Mouse (Mus musculus) c-Kit-positive CD71-positive TER-119-negative erythroid progenitor cells, embryonic 14.5 days (primary cell): ENCODE measurements around the gene Spag7.

ENCODE experiments used
- DNase-seq: peaks from one replicate; pipeline ENCODE4 v3.0.0-alpha.2; 2013; ENCODE audit warnings: low read depth

Spag7 gene

GRCm38 (mm10) chr11:70668771-70669505 lies at the start of gene Spag7:
Gene Spag7 (minus strand): TSS chr11:70669416.
- peak; percentile 99 for DNase-seq

DNA sequence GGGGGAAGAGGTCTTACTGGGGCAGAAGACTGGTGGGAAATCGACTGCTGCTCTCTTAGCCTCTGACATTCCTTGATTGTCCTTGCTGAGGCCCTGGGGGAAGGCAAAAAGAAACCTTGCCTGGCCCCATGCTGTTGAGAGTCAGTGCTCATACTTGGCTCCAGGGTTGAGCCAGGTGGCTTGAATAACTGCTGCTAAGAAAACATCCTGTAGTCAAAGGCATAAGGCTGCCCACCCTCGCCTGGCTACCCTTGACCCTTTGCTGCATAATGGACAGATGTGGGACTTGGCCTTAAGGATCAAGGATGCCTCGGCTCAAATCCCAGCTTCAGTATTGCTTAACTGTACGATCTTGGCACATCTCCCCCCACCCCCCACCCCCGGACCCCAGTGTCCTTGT lies 49.3 kb upstream of the Spag7 start:
- DNase-seq: no peak

GRCm38 (mm10) chr11:70715832-70716231 lies 46.6 kb upstream of the Spag7 start:
- no peak for DNase-seq

DNA sequence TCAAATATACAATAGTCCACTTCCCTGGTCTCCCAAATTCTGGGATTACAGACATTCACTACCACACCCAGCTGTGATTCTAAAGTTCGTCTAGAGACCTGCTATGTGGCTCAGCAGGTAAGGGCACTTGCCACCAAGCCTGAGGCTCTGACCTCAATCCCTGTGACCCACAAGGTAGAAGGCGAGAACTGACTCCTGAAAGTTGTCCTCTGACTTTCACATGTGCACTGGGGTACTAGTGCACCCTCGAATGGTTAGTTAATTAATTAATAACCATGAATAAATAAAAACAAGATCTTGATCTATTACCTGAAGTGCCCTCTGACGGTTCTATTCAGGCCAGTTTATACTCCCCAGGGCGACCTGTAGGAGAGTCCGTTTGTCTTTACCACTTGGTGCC lies 44.0 kb upstream of the Spag7 start:
- DNase-seq: no peak

DNA sequence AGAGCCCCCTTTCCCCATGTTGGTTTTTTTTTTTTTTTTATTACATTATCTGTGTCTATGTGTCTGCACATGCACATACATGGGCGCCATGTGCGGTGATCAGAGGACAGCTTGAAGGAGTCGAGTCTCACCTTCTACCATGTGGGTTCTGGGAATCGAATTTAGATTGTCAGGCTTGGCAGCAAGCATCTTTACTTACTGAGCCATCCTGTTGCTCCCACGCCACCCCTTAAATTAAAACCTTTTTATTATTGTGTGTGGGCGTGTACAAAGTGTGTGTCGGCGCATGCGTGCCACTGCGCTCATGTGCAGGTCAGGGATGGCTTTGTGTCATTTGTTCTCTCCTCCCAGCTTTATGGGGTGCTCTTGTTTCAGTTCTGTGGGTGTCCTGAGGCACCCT lies 41.8 kb upstream of the Spag7 start:
- no peak for DNase-seq

DNA sequence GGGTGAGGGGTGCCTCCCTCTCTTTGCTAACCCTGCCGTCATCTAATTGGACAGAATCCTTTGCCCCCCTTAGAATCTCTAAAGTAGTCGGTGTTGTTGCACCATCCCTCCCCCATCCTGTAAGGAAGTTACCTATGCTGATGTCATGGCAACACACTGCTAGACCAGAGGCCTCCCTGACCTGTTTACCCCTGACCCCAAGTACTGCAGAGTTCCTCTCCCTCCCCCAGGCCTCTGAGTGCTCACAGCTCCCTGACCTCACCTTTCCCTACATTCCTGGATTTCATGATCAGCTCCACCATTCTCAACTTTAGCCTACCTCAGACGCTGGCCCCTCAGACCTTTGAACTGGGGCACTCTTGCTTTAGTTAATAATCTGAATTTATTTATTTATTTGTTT lies 36.9 kb upstream of the Spag7 start:
- no peak for DNase-seq

- DNase-seq: no peak
Measured at GRCm38 (mm10) chr11:70702781-70703180, 33.6 kb upstream of the Spag7 start.

- no peak for DNase-seq
Measured at GRCm38 (mm10) chr11:70701984-70702733, 32.9 kb upstream of the Spag7 start.

GRCm38 (mm10) chr11:70701221-70701955 lies 32.2 kb upstream of the Spag7 start:
- DNase-seq: no peak

GRCm38 (mm10) chr11:70700613-70701012 lies 31.4 kb upstream of the Spag7 start:
- no peak for DNase-seq

- peak; percentile 80 for DNase-seq
Measured at GRCm38 (mm10) chr11:70699722-70700556, 30.7 kb upstream of the Spag7 start, which contains the start of the genes Inca1 and Kif1c. Gene Inca1 (minus strand): TSS chr11:70700155. Gene Kif1c (plus strand): TSS chr11:70700548.

GRCm38 (mm10) chr11:70699051-70699450 lies 29.8 kb upstream of the Spag7 start:
- no peak for DNase-seq

GRCm38 (mm10) chr11:70697376-70697775 lies 28.2 kb upstream of the Spag7 start:
- no peak for DNase-seq

- DNase-seq: no peak
Measured at GRCm38 (mm10) chr11:70693504-70693903, 24.3 kb upstream of the Spag7 start.

- no peak for DNase-seq
Measured at GRCm38 (mm10) chr11:70689578-70689977, 20.4 kb upstream of the Spag7 start.

DNA sequence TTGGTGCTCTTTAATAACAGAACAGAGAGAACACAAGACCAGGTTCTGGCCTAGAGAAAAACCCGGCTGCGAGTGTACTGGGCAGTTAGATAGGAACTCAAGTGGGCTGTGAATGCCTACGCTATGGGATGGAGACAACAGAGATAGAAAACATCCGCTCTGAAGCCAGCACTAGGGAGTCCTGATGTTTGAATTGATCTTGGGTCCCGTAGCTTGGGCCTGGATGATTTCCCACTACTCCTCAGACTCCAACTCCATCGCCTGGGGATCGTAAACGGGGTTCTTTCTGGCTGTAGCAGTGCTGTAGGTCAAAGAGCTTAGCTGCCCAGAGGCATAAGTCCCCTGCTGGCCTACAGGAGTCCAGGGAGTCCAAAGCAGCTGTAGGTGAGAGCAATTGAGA lies 19.2 kb upstream of the Spag7 start:
- DNase-seq: no peak

DNA sequence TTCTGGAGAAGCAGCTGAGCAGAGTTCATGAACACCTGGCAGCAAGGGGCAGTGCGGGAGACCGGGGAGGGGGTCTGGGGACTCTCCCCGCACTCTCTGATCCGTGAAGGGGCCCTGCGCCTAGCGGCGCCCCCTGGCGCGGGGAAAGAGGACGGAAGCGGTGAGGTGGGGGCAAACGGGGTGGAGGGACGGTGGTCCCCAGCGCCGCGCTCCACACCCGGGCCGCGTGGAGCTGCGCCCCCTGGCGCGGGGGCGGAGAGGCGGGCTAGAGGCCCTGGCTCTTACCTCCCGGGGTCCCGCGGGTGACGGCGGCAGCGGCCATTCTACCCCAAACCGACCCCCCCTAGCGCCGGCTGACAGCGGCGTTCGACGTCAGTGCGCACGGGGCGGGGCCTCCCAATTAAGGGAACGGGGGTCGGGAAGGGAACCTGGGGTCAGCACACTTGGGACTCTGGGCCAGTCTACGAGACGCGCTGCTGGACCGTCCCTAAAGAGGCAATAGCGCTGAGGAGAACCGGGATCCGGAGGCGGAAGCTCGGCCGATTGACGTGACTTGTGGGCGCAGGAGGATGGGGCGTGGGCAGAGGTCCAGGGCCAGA lies 18.5 kb upstream of the Spag7 start, which contains the start of gene Camta2:
Gene Camta2, minus strand, starts transcription at position 505 of the 599 bp plus-strand sequence.
- DNase-seq: no peak

- DNase-seq: no peak
Measured at GRCm38 (mm10) chr11:70686901-70687566, 17.8 kb upstream of the Spag7 start.

DNA sequence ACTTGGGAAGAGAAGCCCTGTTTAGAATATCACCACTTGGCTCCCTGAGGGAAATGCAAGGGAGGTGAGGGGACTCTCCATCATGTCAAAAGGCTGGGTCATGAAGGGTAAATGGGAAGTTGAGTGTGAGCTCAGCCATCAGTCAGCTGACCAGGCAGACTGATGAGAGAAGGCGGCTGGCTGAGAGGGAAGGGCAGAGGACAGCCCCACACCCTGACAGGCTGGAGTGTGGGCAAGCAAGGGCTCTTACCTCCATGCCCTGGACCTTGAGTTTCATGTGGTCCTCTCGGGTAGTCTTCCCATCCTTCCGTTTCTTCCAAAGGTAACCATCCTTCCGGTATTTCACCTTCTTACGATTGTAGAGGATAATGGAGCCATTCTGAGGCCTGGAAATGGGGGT lies 14.4 kb upstream of the Spag7 start:
- no peak for DNase-seq

DNA sequence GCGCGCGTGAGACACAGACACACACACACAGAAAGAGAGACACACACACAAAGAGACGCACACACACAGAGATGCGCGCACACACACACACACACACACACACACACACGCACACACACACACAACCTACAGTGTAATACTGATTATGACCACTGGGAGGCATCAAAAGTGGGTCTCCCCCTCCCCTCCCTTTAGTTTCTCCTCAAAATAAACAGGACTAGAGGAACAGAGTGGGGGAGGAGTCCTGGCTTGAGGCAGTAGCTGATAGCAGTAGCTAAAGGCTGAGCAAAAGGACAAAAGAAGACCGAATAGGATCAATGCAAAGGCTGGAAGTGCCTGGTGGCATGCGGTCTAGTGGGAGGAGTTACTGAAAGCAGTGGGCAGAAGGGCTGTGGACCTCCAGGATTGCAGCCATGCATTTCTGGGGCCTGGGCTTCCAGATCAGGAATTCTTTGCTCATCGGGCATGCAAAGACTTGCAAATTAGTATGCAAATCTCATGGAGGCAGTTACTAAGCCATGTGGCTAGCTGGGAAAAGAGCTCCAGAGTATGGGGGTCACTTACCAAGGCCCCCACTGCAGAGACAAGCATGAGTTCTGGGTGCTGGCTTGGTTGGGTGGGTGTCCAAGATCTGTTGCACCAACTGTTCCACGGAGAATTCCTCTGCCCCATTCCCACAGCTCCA lies 12.8 kb upstream of the Spag7 start:
- no peak for DNase-seq
